Mouse (Mus musculus): Measurements from ENCODE around the gene Tmem109. TPM values are rescaled to one million over a fixed set of nuclear protein-coding genes. Genes with fewer than 3 reads are reported as not detected.
A peak's percentile ranks its signal among the peaks of the same experiment; 100 is the strongest.

Gene Tmem109
- 93.2 and 106 TPM in 2 replicates for polyA plus RNA-seq (2015; fragmentation: Nextera tagmentation; extraction: Ambion mirVana)

DNA sequence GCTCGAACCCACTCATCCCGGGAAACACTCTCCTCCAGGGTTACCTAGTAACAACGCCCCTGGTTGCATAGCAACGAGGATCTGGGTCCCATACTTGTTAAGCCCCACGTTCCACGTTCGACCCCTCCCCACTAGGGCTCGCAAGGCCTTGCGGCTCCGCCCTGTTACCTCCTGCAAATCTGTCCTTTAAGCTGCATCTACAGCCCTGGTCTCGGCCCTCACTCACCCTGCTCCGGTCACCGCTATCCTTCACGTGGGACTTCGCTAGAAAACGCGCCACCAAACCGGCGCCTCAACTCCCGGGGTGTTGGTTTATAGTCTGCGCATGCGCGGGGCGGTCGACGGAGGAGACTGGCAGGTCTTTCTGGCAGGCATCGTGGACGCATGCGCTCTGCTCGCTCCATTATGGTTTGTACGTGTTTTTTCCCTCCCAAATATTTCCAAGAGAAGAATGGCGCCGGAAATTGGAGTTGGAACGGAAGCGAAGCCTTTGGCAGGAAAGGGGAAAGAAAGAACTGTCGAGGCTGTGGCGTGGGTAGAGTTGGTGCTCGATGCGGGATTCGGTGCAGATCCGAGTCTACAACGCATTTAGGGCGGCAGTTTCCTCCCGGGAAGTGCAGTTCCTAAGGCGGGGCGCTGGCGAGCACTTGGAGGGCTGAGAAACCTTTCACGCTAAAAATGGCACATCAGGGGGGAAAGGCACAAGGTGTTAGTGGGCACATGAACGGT lies at the start of gene Tmem109:
Gene Tmem109, minus strand, starts transcription at position 576 of the 729 bp plus-strand sequence.
- Histone ChIP-seq H3K9ac (peak within 1 kb of the TSS; percentile 57), H3K4me1 (replicated peaks) (peaks cover 26% of the 10 kb centered on the region), H3K9me3 (replicated peaks) (no peaks in the 10 kb centered on the region; the same call in 1 of the 2 replicates), H3K36me3 (0 out of 2 replicates have a peak, but pooled peaks cover 7% of the 10 kb centered on the region), H3K27ac (peak within 1 kb of the TSS; percentile 94), H3K4me2 (peak within 1 kb of the TSS; percentile 90), H3K4me3 (peak within 1 kb of the TSS; percentile 56), H3K27me3 (no peaks in the 10 kb centered on the region)
- WGBS = under 1% methylated on average over 49 of the region's 49 CpGs
- ATAC-seq (replicated peaks; ENCODE audit: insufficient number of reproducible peaks, insufficient read depth, low FRiP score, low read depth) = peak; percentile 84

DNA sequence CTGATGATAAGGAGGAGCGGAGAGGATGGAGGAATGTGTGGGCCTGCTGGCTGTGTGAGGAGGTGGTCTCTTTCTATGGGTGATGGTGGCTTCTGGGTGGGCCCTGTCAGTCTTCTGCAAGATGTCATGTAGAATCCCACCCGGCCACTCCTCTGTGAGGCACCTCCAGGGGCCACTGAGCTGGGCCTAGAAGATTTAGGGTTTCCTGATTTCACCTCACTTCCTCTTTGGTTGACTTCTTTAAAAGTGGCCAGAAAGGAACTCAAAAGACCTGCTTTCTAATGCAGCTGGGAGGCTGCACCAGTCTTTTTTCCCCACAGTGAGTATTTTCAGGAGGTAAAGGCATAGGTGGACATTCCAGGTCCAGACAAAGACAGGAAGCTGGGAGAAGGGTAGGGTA lies 48.8 kb upstream of the Tmem109 start:
- Histone ChIP-seq H3K27ac (no peak overlapping the region), H3K27me3 (no peaks in the 10 kb centered on the region), H3K4me1 (replicated peaks) (peaks cover 17% of the 10 kb centered on the region; the same call in 1 of the 2 replicates), H3K36me3 (no peaks in the 10 kb centered on the region), H3K9ac (no peak overlapping the region), H3K4me2 (no peak overlapping the region), H3K9me3 (replicated peaks) (no peaks in the 10 kb centered on the region), H3K4me3 (no peak overlapping the region)
- no peak for ATAC-seq (replicated peaks; ENCODE audit: insufficient number of reproducible peaks, insufficient read depth, low FRiP score, low read depth)
- 61% methylated on average over 2 of the region's 2 CpGs for WGBS

DNA sequence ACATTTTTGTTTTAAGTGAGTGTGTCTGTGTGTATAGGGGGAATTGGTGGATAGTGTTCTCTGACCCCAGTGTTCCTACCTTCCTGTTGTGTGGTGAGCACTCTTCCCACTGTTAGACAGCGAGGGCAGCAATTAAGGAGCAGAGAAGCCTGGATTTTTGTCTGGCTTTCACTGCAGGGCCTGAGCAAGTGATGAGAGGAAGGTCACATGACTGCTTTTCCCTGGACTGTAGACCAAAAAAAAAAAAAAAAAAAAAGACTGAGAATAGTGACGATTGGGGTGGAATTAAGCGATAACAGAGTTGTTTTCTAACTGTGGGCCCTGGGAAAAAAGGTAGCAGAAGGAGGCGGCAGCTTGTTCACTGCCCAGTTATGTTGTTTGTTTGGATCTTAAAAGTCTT lies 44.9 kb upstream of the Tmem109 start:
- Histone ChIP-seq H3K36me3 (no peaks in the 10 kb centered on the region), H3K4me3 (no peak overlapping the region), H3K9me3 (replicated peaks) (no peaks in the 10 kb centered on the region), H3K4me1 (replicated peaks) (peaks cover 14% of the 10 kb centered on the region; the same call in 1 of the 2 replicates), H3K9ac (no peak overlapping the region), H3K27me3 (no peaks in the 10 kb centered on the region), H3K4me2 (no peak overlapping the region), H3K27ac (peak overlapping the region; percentile 56)
- 32% methylated on average over 4 of the region's 4 CpGs for WGBS
- ATAC-seq (replicated peaks; ENCODE audit: insufficient number of reproducible peaks, insufficient read depth, low FRiP score, low read depth) = peak; percentile 44; the same call in 1 of the 2 replicates

DNA sequence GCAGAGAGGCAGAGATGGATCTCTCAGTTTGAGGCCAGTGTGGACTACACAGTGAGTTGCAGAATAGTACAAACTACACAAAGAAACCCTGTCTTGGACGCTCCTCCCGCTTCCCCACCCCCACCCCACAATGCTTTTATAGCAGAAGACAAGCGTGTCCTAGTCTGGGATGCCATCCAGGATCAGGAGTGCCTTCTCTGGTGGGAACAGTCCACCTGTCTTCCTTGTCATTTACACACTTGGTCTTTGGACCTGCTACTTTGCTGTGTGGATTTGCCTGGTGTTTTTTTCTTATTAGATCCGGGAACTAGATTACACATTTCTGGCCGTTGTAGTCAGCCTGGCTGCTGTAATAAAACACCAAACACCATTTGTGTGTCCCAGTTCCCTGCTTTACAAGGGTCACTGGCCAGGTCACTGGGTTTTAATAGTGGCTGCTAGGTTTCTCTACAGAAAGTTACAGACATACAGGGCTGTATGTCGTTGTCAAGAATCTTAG lies 44.4 kb upstream of the Tmem109 start:
- H3K9me3 ChIP-seq (replicated peaks) = no peaks in the 10 kb centered on the region
- no peaks in the 10 kb centered on the region for H3K36me3 ChIP-seq
- no peaks in the 10 kb centered on the region for H3K27me3 ChIP-seq
- H3K4me2 ChIP-seq = no peak overlapping the region
- no peak for ATAC-seq (replicated peaks; ENCODE audit: insufficient number of reproducible peaks, insufficient read depth, low FRiP score, low read depth)
- 54% methylated on average over 6 of the region's 6 CpGs for WGBS
- no peak overlapping the region for H3K9ac ChIP-seq
- no peak overlapping the region for H3K4me3 ChIP-seq
- H3K4me1 ChIP-seq (replicated peaks) = peaks cover 14% of the 10 kb centered on the region; the same call in 1 of the 2 replicates
- H3K27ac ChIP-seq = peak overlapping the region; percentile 56

DNA sequence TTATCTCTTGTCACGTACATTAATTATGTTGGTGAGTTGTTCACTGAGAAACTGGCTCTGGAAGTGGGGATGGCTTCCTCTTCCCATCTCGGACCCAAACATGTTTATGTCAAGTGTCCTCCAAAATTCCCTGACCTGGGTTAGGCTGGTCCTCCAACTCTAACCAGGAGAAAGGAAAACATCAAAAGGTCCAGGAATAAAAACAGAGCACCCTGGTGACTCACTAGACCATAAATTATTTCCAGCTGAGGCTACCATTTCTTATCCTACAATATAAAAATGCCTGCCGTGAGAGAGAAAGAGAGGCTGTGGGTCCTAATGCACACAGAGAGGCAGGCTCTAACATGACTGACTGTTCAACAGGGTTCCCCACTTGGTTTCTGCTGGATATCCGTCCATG lies 42.4 kb upstream of the Tmem109 start:
- ATAC-seq (replicated peaks; ENCODE audit: insufficient number of reproducible peaks, insufficient read depth, low FRiP score, low read depth) = no peak
- Histone ChIP-seq H3K4me3 (no peak overlapping the region), H3K9ac (no peak overlapping the region), H3K36me3 (no peaks in the 10 kb centered on the region), H3K27me3 (no peaks in the 10 kb centered on the region), H3K4me1 (replicated peaks) (peaks cover 14% of the 10 kb centered on the region; the same call in 1 of the 2 replicates), H3K4me2 (no peak overlapping the region), H3K9me3 (replicated peaks) (no peaks in the 10 kb centered on the region), H3K27ac (no peak overlapping the region)
- WGBS = 39% methylated on average over 4 of the region's 4 CpGs

DNA sequence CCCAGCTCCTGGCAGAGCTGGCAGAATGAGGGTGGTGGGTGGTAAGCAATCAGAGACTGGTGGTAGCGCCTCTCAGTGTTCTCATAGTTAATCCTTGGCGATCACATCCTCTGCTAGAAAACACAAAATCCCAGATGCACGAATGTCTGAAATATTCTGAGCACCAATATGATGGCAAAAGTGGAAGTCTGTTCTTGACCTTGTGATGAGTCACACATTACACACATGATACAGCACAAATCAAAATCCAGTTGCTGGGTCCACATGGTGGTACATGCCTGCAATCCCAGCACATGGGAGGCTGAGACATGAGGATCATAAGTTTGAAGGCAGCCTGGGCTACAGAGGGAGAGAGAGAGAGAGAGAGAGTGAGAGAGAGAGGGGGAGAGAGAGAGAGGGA lies 39.3 kb upstream of the Tmem109 start:
- no peak overlapping the region for H3K4me2 ChIP-seq
- peaks cover 7% of the 10 kb centered on the region for H3K4me1 ChIP-seq (replicated peaks)
- H3K9me3 ChIP-seq (replicated peaks) = no peaks in the 10 kb centered on the region
- H3K9ac ChIP-seq = no peak overlapping the region
- 71% methylated on average over 3 of the region's 3 CpGs for WGBS
- H3K27me3 ChIP-seq = no peaks in the 10 kb centered on the region
- H3K4me3 ChIP-seq = no peak overlapping the region
- no peaks in the 10 kb centered on the region for H3K36me3 ChIP-seq
- ATAC-seq (replicated peaks; ENCODE audit: insufficient number of reproducible peaks, insufficient read depth, low FRiP score, low read depth) = no peak
- H3K27ac ChIP-seq = no peak overlapping the region

DNA sequence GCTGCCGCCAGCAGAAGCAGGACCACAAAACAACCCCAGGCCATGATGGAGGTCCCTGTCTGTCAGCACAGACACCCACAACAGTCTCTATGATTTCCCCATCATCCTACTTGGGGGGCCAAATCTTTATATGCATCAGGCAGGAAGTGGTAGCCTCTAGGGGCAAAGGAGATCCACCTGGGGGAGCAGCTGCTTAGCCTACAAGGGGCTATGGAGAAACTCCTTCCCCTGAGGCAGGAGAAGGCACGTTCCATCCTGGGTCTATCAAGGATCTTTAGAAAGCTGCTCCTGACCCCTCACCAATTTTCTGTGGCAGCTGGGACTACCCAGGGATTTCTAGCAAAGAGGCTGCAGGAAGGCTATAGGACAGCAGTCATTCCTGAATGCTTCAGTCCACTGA lies 38.7 kb upstream of the Tmem109 start, which contains the start of gene Zp1:
Gene Zp1, minus strand, starts transcription at position 101 of the 400 bp plus-strand sequence.
- H3K27me3 ChIP-seq = no peaks in the 10 kb centered on the region
- WGBS = 63% methylated on average over 2 of the region's 2 CpGs
- no peak within 1 kb of the TSS for H3K9ac ChIP-seq
- ATAC-seq (replicated peaks; ENCODE audit: insufficient number of reproducible peaks, insufficient read depth, low FRiP score, low read depth) = no peak
- H3K27ac ChIP-seq = no peak within 1 kb of the TSS
- no peak within 1 kb of the TSS for H3K4me2 ChIP-seq
- no peaks in the 10 kb centered on the region for H3K9me3 ChIP-seq (replicated peaks)
- H3K36me3 ChIP-seq = no peaks in the 10 kb centered on the region
- peaks cover 4% of the 10 kb centered on the region; the same call in 1 of the 2 replicates for H3K4me1 ChIP-seq (replicated peaks)
- no peak within 1 kb of the TSS for H3K4me3 ChIP-seq

DNA sequence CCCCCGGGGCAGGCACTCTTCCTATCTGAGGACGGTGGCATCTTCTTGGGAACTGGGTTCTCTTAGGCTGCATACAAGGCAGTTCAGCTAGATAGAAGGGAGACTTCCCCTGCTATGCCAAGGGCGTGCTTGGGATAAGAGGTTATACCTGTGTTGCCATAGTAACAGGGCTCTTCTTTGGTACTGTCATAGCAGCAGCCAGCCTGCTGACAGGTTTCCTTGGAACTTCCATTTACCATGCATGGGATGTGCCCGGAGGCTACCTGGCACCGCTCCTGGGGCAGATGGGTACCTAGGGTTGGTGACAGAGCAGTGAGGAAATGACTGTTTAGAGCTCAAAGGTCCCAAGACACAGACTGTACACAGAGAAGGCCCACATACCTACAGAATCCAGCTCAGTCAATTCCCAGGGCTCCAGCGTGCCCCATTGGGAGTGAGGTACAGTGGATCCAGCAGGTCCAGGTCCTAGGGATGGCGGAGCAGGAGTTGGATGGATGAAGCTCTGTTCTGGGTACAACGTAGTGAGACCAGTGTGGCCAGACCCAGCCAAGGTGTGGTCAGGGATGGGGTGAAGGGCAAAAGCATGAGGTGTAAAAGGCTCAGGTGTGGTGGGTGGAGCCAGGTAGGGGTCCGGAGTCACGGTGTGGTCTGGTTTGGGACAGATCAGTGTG lies 36.7 kb upstream of the Tmem109 start:
- 84% methylated on average over 10 of the region's 10 CpGs for WGBS
- Histone ChIP-seq H3K4me3 (no peak overlapping the region), H3K27ac (no peak overlapping the region), H3K27me3 (no peaks in the 10 kb centered on the region), H3K4me1 (replicated peaks) (peaks cover 15% of the 10 kb centered on the region), H3K9ac (no peak overlapping the region), H3K36me3 (no peaks in the 10 kb centered on the region), H3K4me2 (no peak overlapping the region), H3K9me3 (replicated peaks) (no peaks in the 10 kb centered on the region)
- ATAC-seq (replicated peaks; ENCODE audit: insufficient number of reproducible peaks, insufficient read depth, low FRiP score, low read depth) = no peak

DNA sequence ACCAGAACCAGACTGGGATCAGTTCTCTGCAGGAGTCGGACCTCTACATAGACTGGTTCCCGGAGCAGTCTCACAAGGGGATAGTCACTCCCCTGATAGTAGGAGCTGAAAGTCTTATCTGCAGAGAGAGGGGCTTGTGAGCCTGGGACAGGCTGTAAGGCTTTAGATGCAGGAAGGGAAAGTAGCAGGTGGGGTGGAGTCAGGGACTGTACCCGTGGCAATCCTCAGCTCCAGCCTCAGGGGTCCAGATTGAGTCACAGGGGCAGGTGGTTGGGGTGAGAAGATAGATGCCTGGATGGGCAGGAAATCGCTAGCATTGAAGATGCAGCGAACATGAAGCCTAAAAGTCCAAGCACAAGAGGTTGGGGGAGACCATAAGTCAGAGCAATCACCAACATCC lies 34.7 kb upstream of the Tmem109 start:
- no peak overlapping the region for H3K9ac ChIP-seq
- H3K4me2 ChIP-seq = no peak overlapping the region
- H3K27me3 ChIP-seq = no peaks in the 10 kb centered on the region
- H3K27ac ChIP-seq = no peak overlapping the region
- H3K36me3 ChIP-seq = no peaks in the 10 kb centered on the region
- H3K4me1 ChIP-seq (replicated peaks) = peaks cover 15% of the 10 kb centered on the region
- WGBS = 50% methylated on average over 5 of the region's 5 CpGs
- ATAC-seq (replicated peaks; ENCODE audit: insufficient number of reproducible peaks, insufficient read depth, low FRiP score, low read depth) = no peak
- H3K4me3 ChIP-seq = no peak overlapping the region
- H3K9me3 ChIP-seq (replicated peaks) = no peaks in the 10 kb centered on the region

DNA sequence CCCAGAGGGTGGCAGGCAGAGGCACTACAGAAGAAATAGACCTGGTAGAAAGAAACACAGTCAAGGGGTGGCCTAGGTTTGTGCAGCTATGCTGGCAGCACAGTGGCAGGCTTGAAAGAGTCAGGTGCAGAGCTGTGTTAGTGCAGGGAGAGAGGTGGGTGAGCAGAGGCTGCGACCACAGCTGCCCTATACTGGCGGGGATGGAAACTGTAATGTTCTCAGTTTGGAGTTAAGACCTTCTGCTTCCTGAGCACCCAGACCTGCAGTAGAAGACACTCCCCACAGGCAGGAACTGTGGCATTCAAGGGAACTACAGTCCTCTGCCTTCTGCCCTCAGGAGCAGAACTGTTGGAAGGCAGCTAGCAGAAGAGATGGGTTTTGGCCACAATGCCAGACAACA lies 33.1 kb upstream of the Tmem109 start:
- Histone ChIP-seq H3K9ac (no peak overlapping the region), H3K27ac (peak overlapping the region; percentile 65), H3K27me3 (no peaks in the 10 kb centered on the region), H3K4me1 (replicated peaks) (peaks cover 18% of the 10 kb centered on the region), H3K4me2 (no peak overlapping the region), H3K9me3 (replicated peaks) (no peaks in the 10 kb centered on the region), H3K4me3 (no peak overlapping the region), H3K36me3 (no peaks in the 10 kb centered on the region)
- no peak for ATAC-seq (replicated peaks; ENCODE audit: insufficient number of reproducible peaks, insufficient read depth, low FRiP score, low read depth)
- 56% methylated on average over 2 of the region's 2 CpGs for WGBS

DNA sequence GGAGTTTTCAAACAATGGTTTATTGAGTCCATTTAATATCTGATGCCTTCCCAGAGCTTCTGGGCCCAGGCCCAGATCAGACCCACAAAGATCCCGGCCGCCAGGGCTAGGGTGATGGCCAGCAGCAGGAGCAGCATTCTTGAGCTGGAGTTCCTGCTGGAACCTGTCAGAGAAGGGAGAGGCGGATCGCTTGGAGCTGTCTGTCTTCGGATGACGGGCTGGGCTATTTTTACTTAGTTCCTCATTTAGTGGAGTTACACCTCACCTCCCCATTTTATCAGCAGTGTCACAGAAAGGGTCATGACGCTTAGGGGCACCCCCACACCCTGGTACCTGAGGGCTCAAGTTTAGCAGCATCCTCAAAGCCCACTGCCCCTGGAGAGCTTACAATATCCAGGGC lies 32.5 kb upstream of the Tmem109 start:
- ATAC-seq (replicated peaks; ENCODE audit: insufficient number of reproducible peaks, insufficient read depth, low FRiP score, low read depth) = peak; percentile 53; the same call in 1 of the 2 replicates
- Histone ChIP-seq H3K36me3 (no peaks in the 10 kb centered on the region), H3K27ac (peak overlapping the region; percentile 65), H3K4me2 (0 out of 2 replicates have a peak overlapping the region, but pooled peaks have one; percentile 11), H3K9ac (no peak overlapping the region), H3K27me3 (no peaks in the 10 kb centered on the region), H3K4me1 (replicated peaks) (peaks cover 23% of the 10 kb centered on the region), H3K9me3 (replicated peaks) (no peaks in the 10 kb centered on the region), H3K4me3 (no peak overlapping the region)
- WGBS = 21% methylated on average over 7 of the region's 7 CpGs
